Mouse (Mus musculus): ENCODE data around the gene Olfr665. TPM values are rescaled to one million over a fixed set of nuclear protein-coding genes. Genes with fewer than 3 reads are reported as not detected.

The Olfr665 gene
- total and polyA plus RNA-seq, 2 experiments from 2014 or later, result not detected

GRCm38 (mm10) chr7:104861381-104861780 is 16.4 kb upstream of the Olfr665 start:
- Histone ChIP-seq H3K27me3 (ENCODE audit: insufficient read depth, low read length) (no peaks in the 10 kb centered on the region), H3K4me3 (ENCODE audit: low read length) (no peak overlapping the region), H3K4me1 (ENCODE audit: insufficient read depth, low read length) (no peaks in the 10 kb centered on the region), H3K27ac (no peak overlapping the region), H3K9me3 (ENCODE audit: low read length) (no peaks in the 10 kb centered on the region), H3K4me2 (ENCODE audit: low read depth, low read length) (no peak overlapping the region), H3K36me3 (ENCODE audit: insufficient read depth, low read length) (no peaks in the 10 kb centered on the region), H3K9ac (replicated peaks; ENCODE audit: low read length) (no peak overlapping the region)
- WGBS, result 87% methylated on average over 3 of the region's 3 CpGs
- ATAC-seq (no peak), DNase-seq (ENCODE audit: low spot score) (no peak)
- no peak for TF ChIP-seq CTCF (IDR thresholded peaks at IDR 0.05; ENCODE audit: low read depth)

GRCm38 (mm10) chr7:104895852-104896251 is 18.0 kb downstream of the Olfr665 start, which contains the start of gene Olfr666:
Gene Olfr666, minus strand, starts transcription at chr7:104895952.
- 92% methylated on average over 2 of the region's 2 CpGs for WGBS
- TF ChIP-seq CTCF (IDR thresholded peaks at IDR 0.05; ENCODE audit: low read depth), result no peak
- DNase-seq (ENCODE audit: low spot score) (no peak), ATAC-seq (no peak)
- Histone ChIP-seq H3K9me3 (ENCODE audit: low read length) (no peaks in the 10 kb centered on the region), H3K4me3 (ENCODE audit: low read length) (no peak within 1 kb of the TSS), H3K27me3 (ENCODE audit: insufficient read depth, low read length) (no peaks in the 10 kb centered on the region), H3K4me1 (ENCODE audit: insufficient read depth, low read length) (no peaks in the 10 kb centered on the region), H3K36me3 (ENCODE audit: insufficient read depth, low read length) (no peaks in the 10 kb centered on the region), H3K27ac (no peak within 1 kb of the TSS), H3K9ac (replicated peaks; ENCODE audit: low read length) (no peak within 1 kb of the TSS), H3K4me2 (ENCODE audit: low read depth, low read length) (no peak within 1 kb of the TSS)

DNA sequence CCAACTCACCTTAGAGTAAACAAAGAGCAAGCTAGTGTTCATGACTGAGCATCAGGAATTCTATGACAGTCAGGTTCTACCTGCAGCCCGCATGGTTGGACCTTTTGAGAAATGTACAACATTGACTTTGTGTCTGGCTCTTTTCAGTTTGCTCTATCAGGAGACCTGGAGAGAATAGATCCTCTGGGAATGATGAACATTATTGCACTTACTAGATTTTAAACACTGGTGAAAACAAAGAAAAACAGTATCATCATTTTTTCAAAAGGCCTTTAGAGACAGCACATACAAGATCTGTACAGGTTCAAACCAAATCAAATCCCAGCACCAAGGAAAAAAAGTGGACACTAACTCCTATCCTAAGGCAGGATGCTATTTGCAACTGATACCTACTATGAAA is 43.6 kb downstream of the Olfr665 start, which contains the start of gene Olfr667:
Gene Olfr667, minus strand, starts transcription at position 101 of the 400 bp plus-strand sequence.
- Histone ChIP-seq H3K9me3 (ENCODE audit: low read length) (no peaks in the 10 kb centered on the region), H3K4me1 (ENCODE audit: insufficient read depth, low read length) (no peaks in the 10 kb centered on the region), H3K4me2 (ENCODE audit: low read depth, low read length) (no peak within 1 kb of the TSS), H3K4me3 (ENCODE audit: low read length) (no peak within 1 kb of the TSS), H3K27ac (no peak within 1 kb of the TSS), H3K27me3 (ENCODE audit: insufficient read depth, low read length) (no peaks in the 10 kb centered on the region), H3K9ac (replicated peaks; ENCODE audit: low read length) (no peak within 1 kb of the TSS), H3K36me3 (ENCODE audit: insufficient read depth, low read length) (no peaks in the 10 kb centered on the region)
- ATAC-seq (no peak), DNase-seq (ENCODE audit: low spot score) (no peak)
- TF ChIP-seq CTCF (IDR thresholded peaks at IDR 0.05; ENCODE audit: low read depth), result no peak
- WGBS, result 89% methylated on average over 1 of the region's 1 CpGs

GRCm38 (mm10) chr7:104927957-104928356 is 50.1 kb downstream of the Olfr665 start, which contains the start of gene Olfr668:
Gene Olfr668, minus strand, starts transcription at chr7:104928057.
- no peaks in the 10 kb centered on the region for H3K36me3 ChIP-seq (ENCODE audit: insufficient read depth, low read length)
- no peak within 1 kb of the TSS for H3K9ac ChIP-seq (replicated peaks; ENCODE audit: low read length)
- WGBS, result 81% methylated on average over 1 of the region's 1 CpGs
- no peaks in the 10 kb centered on the region for H3K4me1 ChIP-seq (ENCODE audit: insufficient read depth, low read length)
- no peaks in the 10 kb centered on the region for H3K9me3 ChIP-seq (ENCODE audit: low read length)
- ATAC-seq (no peak), DNase-seq (ENCODE audit: low spot score) (no peak)
- H3K4me2 ChIP-seq (ENCODE audit: low read depth, low read length), result no peak within 1 kb of the TSS
- TF ChIP-seq CTCF (IDR thresholded peaks at IDR 0.05; ENCODE audit: low read depth), result no peak
- no peaks in the 10 kb centered on the region for H3K27me3 ChIP-seq (ENCODE audit: insufficient read depth, low read length)
- H3K27ac ChIP-seq, result no peak within 1 kb of the TSS
- no peak within 1 kb of the TSS for H3K4me3 ChIP-seq (ENCODE audit: low read length)

Other genes starting within 250 kb of the Olfr665 start
- gene Olfr658, start 230.7 kb upstream of the Olfr665 start, total RNA-seq (2014; rRNA removed), result 0.11 and 0.16 TPM in 2 replicates
- gene Olfr658, start 230.7 kb upstream of the Olfr665 start, polyA plus RNA-seq (2015; fragmentation: Nextera tagmentation; extraction: Ambion mirVana), result 0.41 and 0.52 TPM in 2 replicates
- not detected in 2 replicates for gene Olfr659, start 211.3 kb upstream of the Olfr665 start, total RNA-seq (2014; rRNA removed)
- not detected in 2 replicates for gene Olfr659, start 211.3 kb upstream of the Olfr665 start, polyA plus RNA-seq (2015; fragmentation: Nextera tagmentation; extraction: Ambion mirVana)
- not detected in 2 replicates for gene Olfr661, start 191.5 kb upstream of the Olfr665 start, total RNA-seq (2014; rRNA removed)
- gene Olfr661, start 191.5 kb upstream of the Olfr665 start, polyA plus RNA-seq (2015; fragmentation: Nextera tagmentation; extraction: Ambion mirVana), result not detected in 2 replicates
- gene Usp17le, start 100.6 kb upstream of the Olfr665 start, total RNA-seq (2014; rRNA removed), result not detected in 2 replicates
- not detected in 2 replicates for gene Usp17le, start 100.6 kb upstream of the Olfr665 start, polyA plus RNA-seq (2015; fragmentation: Nextera tagmentation; extraction: Ambion mirVana)
- gene Usp17lb, start 35.4 kb upstream of the Olfr665 start, total RNA-seq (2014; rRNA removed), result not detected in 2 replicates
- not detected in 2 replicates for gene Usp17lb, start 35.4 kb upstream of the Olfr665 start, polyA plus RNA-seq (2015; fragmentation: Nextera tagmentation; extraction: Ambion mirVana)
- gene Usp17la, start 21.0 kb upstream of the Olfr665 start, total RNA-seq (2014; rRNA removed), result not detected in 2 replicates
- not detected in 2 replicates for gene Usp17la, start 21.0 kb upstream of the Olfr665 start, polyA plus RNA-seq (2015; fragmentation: Nextera tagmentation; extraction: Ambion mirVana)
- gene Olfr666, start 17.9 kb downstream of the Olfr665 start, total RNA-seq (2014; rRNA removed), result not detected in 2 replicates
- gene Olfr666, start 17.9 kb downstream of the Olfr665 start, polyA plus RNA-seq (2015; fragmentation: Nextera tagmentation; extraction: Ambion mirVana), result not detected in 2 replicates
- gene Olfr667, start 43.5 kb downstream of the Olfr665 start, total RNA-seq (2014; rRNA removed), result not detected in 2 replicates
- gene Olfr667, start 43.5 kb downstream of the Olfr665 start, polyA plus RNA-seq (2015; fragmentation: Nextera tagmentation; extraction: Ambion mirVana), result not detected in 2 replicates
- not detected in 2 replicates for gene Olfr668, start 50.0 kb downstream of the Olfr665 start, total RNA-seq (2014; rRNA removed)
- not detected in 2 replicates for gene Olfr668, start 50.0 kb downstream of the Olfr665 start, polyA plus RNA-seq (2015; fragmentation: Nextera tagmentation; extraction: Ambion mirVana)
- gene Olfr669, start 56.2 kb downstream of the Olfr665 start, total RNA-seq (2014; rRNA removed), result not detected in 2 replicates
- gene Olfr669, start 56.2 kb downstream of the Olfr665 start, polyA plus RNA-seq (2015; fragmentation: Nextera tagmentation; extraction: Ambion mirVana), result not detected in 2 replicates
- gene Olfr670, start 84.6 kb downstream of the Olfr665 start, total RNA-seq (2014; rRNA removed), result not detected in 2 replicates
- not detected in 2 replicates for gene Olfr670, start 84.6 kb downstream of the Olfr665 start, polyA plus RNA-seq (2015; fragmentation: Nextera tagmentation; extraction: Ambion mirVana)
- not detected in 2 replicates for gene Olfr671, start 101.1 kb downstream of the Olfr665 start, total RNA-seq (2014; rRNA removed)
- not detected in 2 replicates for gene Olfr671, start 101.1 kb downstream of the Olfr665 start, polyA plus RNA-seq (2015; fragmentation: Nextera tagmentation; extraction: Ambion mirVana)
- gene Olfr672, start 124.0 kb downstream of the Olfr665 start, total RNA-seq (2014; rRNA removed), result not detected in 2 replicates
- gene Olfr672, start 124.0 kb downstream of the Olfr665 start, polyA plus RNA-seq (2015; fragmentation: Nextera tagmentation; extraction: Ambion mirVana), result not detected in 2 replicates
- not detected in 2 replicates for gene Olfr675, start 150.4 kb downstream of the Olfr665 start, total RNA-seq (2014; rRNA removed)
- gene Olfr675, start 150.4 kb downstream of the Olfr665 start, polyA plus RNA-seq (2015; fragmentation: Nextera tagmentation; extraction: Ambion mirVana), result not detected in 2 replicates
- gene Olfr676, start 154.7 kb downstream of the Olfr665 start, total RNA-seq (2014; rRNA removed), result not detected in 2 replicates
- gene Olfr676, start 154.7 kb downstream of the Olfr665 start, polyA plus RNA-seq (2015; fragmentation: Nextera tagmentation; extraction: Ambion mirVana), result not detected in 2 replicates
- not detected in 2 replicates for gene Olfr677, start 173.3 kb downstream of the Olfr665 start, total RNA-seq (2014; rRNA removed)
- not detected in 2 replicates for gene Olfr677, start 173.3 kb downstream of the Olfr665 start, polyA plus RNA-seq (2015; fragmentation: Nextera tagmentation; extraction: Ambion mirVana)
- not detected in 2 replicates for gene Olfr678, start 186.4 kb downstream of the Olfr665 start, total RNA-seq (2014; rRNA removed)
- not detected in 2 replicates for gene Olfr678, start 186.4 kb downstream of the Olfr665 start, polyA plus RNA-seq (2015; fragmentation: Nextera tagmentation; extraction: Ambion mirVana)
- not detected in 2 replicates for gene Olfr679, start 203.2 kb downstream of the Olfr665 start, total RNA-seq (2014; rRNA removed)
- not detected in 2 replicates for gene Olfr679, start 203.2 kb downstream of the Olfr665 start, polyA plus RNA-seq (2015; fragmentation: Nextera tagmentation; extraction: Ambion mirVana)
- not detected in 2 replicates for gene Olfr680-ps1, start 214.8 kb downstream of the Olfr665 start, total RNA-seq (2014; rRNA removed)
- gene Olfr680-ps1, start 214.8 kb downstream of the Olfr665 start, polyA plus RNA-seq (2015; fragmentation: Nextera tagmentation; extraction: Ambion mirVana), result not detected in 2 replicates
- not detected in 2 replicates for gene Olfr681, start 238.8 kb downstream of the Olfr665 start, total RNA-seq (2014; rRNA removed)
- gene Olfr681, start 238.8 kb downstream of the Olfr665 start, polyA plus RNA-seq (2015; fragmentation: Nextera tagmentation; extraction: Ambion mirVana), result not detected in 2 replicates